ENCODE assay signal across 7 mouse cellular contexts in genomic region chr12:77568286-77568685, GRCm38 (mm10).
DNase-seq lines count a peak whose midpoint lies in the region; ATAC-seq and TF ChIP-seq lines count a peak whose summit lies in the region.

No protein-coding gene starts in this region.

- TF ChIP-seq RAD21 in MEL (IDR thresholded peaks at IDR 0.05; ENCODE audit: low read depth, low read length): peak; percentile 80

- H3K36me3 ChIP-seq in MEL (ENCODE audit: control insufficient read depth in 1 of 2, insufficient read depth in 2 of 2, low read length in 2 of 2): no peaks in the 10 kb centered on the region
- H3K36me3 ChIP-seq in forebrain, embryonic 16.5 days (ENCODE audit: control insufficient read depth, insufficient read depth): no peaks in the 10 kb centered on the region
- H3K36me3 ChIP-seq in kidney, adult 2 months (ENCODE audit: control insufficient read depth, insufficient read depth, low read length): no peaks in the 10 kb centered on the region
- no peaks in the 10 kb centered on the region for H3K36me3 ChIP-seq in liver, postnatal 0 days (replicated peaks; ENCODE audit: insufficient read depth, low read length)

- TF ChIP-seq EP300 in MEL (IDR thresholded peaks at IDR 0.05; ENCODE audit: low read depth in 1 of 2, low read length in 2 of 2): no peak
- no peak for TF ChIP-seq EP300 in liver, postnatal 0 days (IDR thresholded peaks at IDR 0.05; ENCODE audit: low read depth)

- ATAC-seq in forebrain, embryonic 16.5 days: peak; percentile 89
- no peak for ATAC-seq in liver, postnatal 0 days

- H3K4me2 ChIP-seq in forebrain, embryonic 16.5 days (ENCODE audit: low read length): no peak overlapping the region
- no peak overlapping the region for H3K4me2 ChIP-seq in liver, postnatal 0 days (ENCODE audit: low read depth, low read length)

- H3K79me2 ChIP-seq in MEL (ENCODE audit: control insufficient read depth, insufficient read depth, low read length, poor library complexity): no peaks in the 10 kb centered on the region

- no peak overlapping the region for H3K9ac ChIP-seq in MEL (ENCODE audit: control insufficient read depth, low read depth, low read length, poor library complexity, severe bottlenecking)
- H3K9ac ChIP-seq in forebrain, embryonic 16.5 days (replicated peaks; ENCODE audit: low read depth, low read length): no peak overlapping the region
- H3K9ac ChIP-seq in liver, postnatal 0 days (replicated peaks): no peak overlapping the region

- no peaks in the 10 kb centered on the region for H3K4me1 ChIP-seq in MEL (ENCODE audit: control insufficient read depth in 1 of 2, insufficient read depth in 2 of 2, low read length in 2 of 2)
- peaks cover 7% of the 10 kb centered on the region; the same call in 1 of the 2 replicates for H3K4me1 ChIP-seq in cerebellum, adult 2 months (ENCODE audit: control insufficient read depth, insufficient read depth, low read length)
- no peaks in the 10 kb centered on the region for H3K4me1 ChIP-seq in forebrain, embryonic 16.5 days (replicated peaks; ENCODE audit: control insufficient read depth, insufficient read depth, low read length)
- no peaks in the 10 kb centered on the region for H3K4me1 ChIP-seq in kidney, adult 2 months (ENCODE audit: control insufficient read depth, insufficient read depth, low read length)
- no peaks in the 10 kb centered on the region for H3K4me1 ChIP-seq in liver, postnatal 0 days (ENCODE audit: insufficient read depth)

- no peaks in the 10 kb centered on the region for H3K9me3 ChIP-seq in MEL (replicated peaks; ENCODE audit: insufficient read depth, low read length)
- no peaks in the 10 kb centered on the region for H3K9me3 ChIP-seq in forebrain, embryonic 16.5 days (ENCODE audit: control insufficient read depth, low read length)
- no peaks in the 10 kb centered on the region for H3K9me3 ChIP-seq in liver, postnatal 0 days (ENCODE audit: low read length)

- peaks cover 0 to 3% of the 10 kb centered on the region in 2 experiments; a peak in 1 of 4 replicates for H3K27me3 ChIP-seq in MEL (ENCODE audit: control insufficient read depth in 1 of 2, insufficient read depth in 2 of 2, low read length in 2 of 2)
- no peaks in the 10 kb centered on the region for H3K27me3 ChIP-seq in cerebellum, adult 2 months (ENCODE audit: control insufficient read depth, insufficient read depth, low read length)
- no peaks in the 10 kb centered on the region for H3K27me3 ChIP-seq in forebrain, embryonic 16.5 days (replicated peaks; ENCODE audit: control insufficient read depth, insufficient read depth, low read length)
- no peaks in the 10 kb centered on the region for H3K27me3 ChIP-seq in kidney, adult 2 months (replicated peaks; ENCODE audit: control insufficient read depth, insufficient read depth, low read length)
- no peaks in the 10 kb centered on the region for H3K27me3 ChIP-seq in liver, postnatal 0 days (ENCODE audit: insufficient read depth, low read length)

- DNase-seq in CD4-positive, CD25-positive, alpha-beta regulatory T cell, adult 2 months (ENCODE audit: low read depth, low spot score): peak; percentile 67
- DNase-seq in MEL (ENCODE audit: low read depth, low spot score): peak; percentile 63
- DNase-seq in cerebellum, adult 2 months: peak; percentile 71
- peak; percentile 40 for DNase-seq in kidney, adult 2 months
- peak; percentile 51 for DNase-seq in liver, postnatal 0 days
- DNase-seq in retina, embryonic 14.5 days (ENCODE audit: low spot score): peak; percentile 81

- TF ChIP-seq POLR2A in MEL (IDR thresholded peaks at IDR 0.05; ENCODE audit: control insufficient read depth in 1 of 2, insufficient read depth in 1 of 2, low read depth in 1 of 2, low read length in 2 of 2, poor library complexity in 1 of 2): no peak
- no peak for TF ChIP-seq POLR2A in cerebellum, adult 2 months (IDR thresholded peaks at IDR 0.05; ENCODE audit: borderline replicate concordance, insufficient read depth, low read length)
- no peak for TF ChIP-seq POLR2A in kidney, adult 2 months (IDR thresholded peaks at IDR 0.05; ENCODE audit: low read depth, low read length)

- peak; percentile 46 to 82 (median 80) for TF ChIP-seq CTCF in MEL (IDR thresholded peaks at IDR 0.05 in 2 of 3, conservative IDR thresholded peaks at IDR 0.05 in 1 of 3; ENCODE audit: control insufficient read depth in 1 of 3, insufficient read depth in 1 of 3, low read depth in 2 of 3, low read length in 3 of 3, poor library complexity in 1 of 3, severe bottlenecking in 1 of 3)
- peak; percentile 80 for TF ChIP-seq CTCF in cerebellum, adult 2 months (IDR thresholded peaks at IDR 0.05; ENCODE audit: borderline replicate concordance, insufficient read depth, low read depth, low read length)
- TF ChIP-seq CTCF in kidney, adult 2 months (conservative IDR thresholded peaks at IDR 0.05; ENCODE audit: insufficient read depth, insufficient read length, low read depth, low read length): peak; percentile 73
- TF ChIP-seq CTCF in liver, postnatal 0 days (IDR thresholded peaks at IDR 0.05; ENCODE audit: low read depth): peak; percentile 78

- no peak overlapping the region for H3K27ac ChIP-seq in MEL (ENCODE audit: control insufficient read depth, low read depth, low read length)
- no peak overlapping the region for H3K27ac ChIP-seq in cerebellum, adult 2 months (ENCODE audit: insufficient read depth, low read length)
- H3K27ac ChIP-seq in forebrain, embryonic 16.5 days (ENCODE audit: low read length): no peak overlapping the region
- H3K27ac ChIP-seq in kidney, adult 2 months (ENCODE audit: insufficient read depth, low read depth, low read length): no peak overlapping the region
- no peak overlapping the region for H3K27ac ChIP-seq in liver, postnatal 0 days (ENCODE audit: low read depth)

- no peak overlapping the region for H3K4me3 ChIP-seq in MEL (ENCODE audit: control insufficient read depth in 1 of 2, insufficient read depth in 1 of 2, low read depth in 2 of 2, low read length in 2 of 2)
- H3K4me3 ChIP-seq in cerebellum, adult 2 months (replicated peaks; ENCODE audit: insufficient read depth, low read depth, low read length): no peak overlapping the region
- no peak overlapping the region for H3K4me3 ChIP-seq in forebrain, embryonic 16.5 days (replicated peaks; ENCODE audit: low read length)
- no peak overlapping the region for H3K4me3 ChIP-seq in kidney, adult 2 months (ENCODE audit: insufficient read depth, low read depth, low read length)
- no peak overlapping the region for H3K4me3 ChIP-seq in liver, postnatal 0 days (ENCODE audit: low read depth, low read length)

- 8% methylated on average over 3 of the region's 3 CpGs for WGBS in cerebellum, adult 2 months
- WGBS in forebrain, embryonic 16.5 days: 9% methylated on average over 3 of the region's 3 CpGs
- WGBS in kidney, adult 2 months: 4% methylated on average over 3 of the region's 3 CpGs
- 5% methylated on average over 3 of the region's 3 CpGs for WGBS in liver, postnatal 0 days (ENCODE audit: insufficient replicate concordance)

TF ChIP-seq in MEL, 35 proteins besides CTCF, POLR2A, EP300 and RAD21 (continues in another document):
- TF ChIP-seq USF1 (IDR thresholded peaks at IDR 0.05; ENCODE audit: low read depth, low read length) (no peak), MEF2A (IDR thresholded peaks at IDR 0.05; ENCODE audit: extremely low read depth, insufficient replicate concordance, low read depth, low read length, poor library complexity, severe bottlenecking) (no peak), NELFE (IDR thresholded peaks at IDR 0.05; ENCODE audit: low read depth, low read length) (no peak), TBP (IDR thresholded peaks at IDR 0.05; ENCODE audit: low read depth, low read length) (no peak), POLR2AphosphoS2 (IDR thresholded peaks at IDR 0.05; ENCODE audit: low read length) (no peak), E2F4 (IDR thresholded peaks at IDR 0.05; ENCODE audit: borderline replicate concordance, low read depth, low read length) (no peak), MAX (IDR thresholded peaks at IDR 0.05; ENCODE audit: low read length) (no peak), ZNF384 (IDR thresholded peaks at IDR 0.05; ENCODE audit: low read depth, low read length) (peak; percentile 45; the same call in 1 of the 2 replicates), ELF1 (IDR thresholded peaks at IDR 0.05; ENCODE audit: low read depth, low read length) (no peak), UBTF (IDR thresholded peaks at IDR 0.05; ENCODE audit: borderline replicate concordance, insufficient read depth, low read depth, low read length) (no peak), MXI1 (IDR thresholded peaks at IDR 0.05; ENCODE audit: low read depth, low read length) (no peak), ZKSCAN1 (IDR thresholded peaks at IDR 0.05; ENCODE audit: low read depth, low read length) (no peak), HCFC1 (IDR thresholded peaks at IDR 0.05; ENCODE audit: low read depth, low read length) (no peak), ZMIZ1 (IDR thresholded peaks at IDR 0.05; ENCODE audit: low read depth, low read length) (no peak), MYC (IDR thresholded peaks at IDR 0.05; ENCODE audit: low read depth, low read length) (no peak), MYB (IDR thresholded peaks at IDR 0.05; ENCODE audit: low read depth, low read length) (no peak), GABPA (IDR thresholded peaks at IDR 0.05; ENCODE audit: low read depth, low read length) (no peak), KAT2A (conservative IDR thresholded peaks at IDR 0.05; ENCODE audit: low read depth, low read length) (no peak), TAL1 (IDR thresholded peaks at IDR 0.05; ENCODE audit: low read length) (no peak), USF2 (IDR thresholded peaks at IDR 0.05; ENCODE audit: borderline replicate concordance in 1 of 2, insufficient read depth in 1 of 2, low read depth in 1 of 2, low read length in 2 of 2) (no peak), MAFK (IDR thresholded peaks at IDR 0.05; ENCODE audit: borderline replicate concordance, low read depth, low read length) (no peak), GATA1 (IDR thresholded peaks at IDR 0.05; ENCODE audit: low read depth, low read length) (no peak), BHLHE40 (IDR thresholded peaks at IDR 0.05; ENCODE audit: borderline replicate concordance, low read depth, low read length) (no peak), ZC3H11A (IDR thresholded peaks at IDR 0.05; ENCODE audit: low read depth, low read length) (peak; percentile 90), RCOR1 (IDR thresholded peaks at IDR 0.05; ENCODE audit: low read depth, low read length) (0 out of 2 replicates have a peak, but pooled peaks have one; percentile 10), SMC3 (IDR thresholded peaks at IDR 0.05; ENCODE audit: low read depth, low read length) (peak; percentile 99), POLR2AphosphoS5 (IDR thresholded peaks at IDR 0.05; ENCODE audit: borderline replicate concordance, low read depth, low read length) (no peak), SIN3A (IDR thresholded peaks at IDR 0.05; ENCODE audit: low read length) (0 out of 2 replicates have a peak, but pooled peaks have one; percentile 32), JUND (IDR thresholded peaks at IDR 0.05; ENCODE audit: low read depth, low read length) (no peak), CHD2 (IDR thresholded peaks at IDR 0.05; ENCODE audit: low read length) (no peak)
